Mouse (Mus musculus) hindbrain, postnatal 0 days (tissue): ENCODE results near the gene Hivep3. TPM values are rescaled to one million over a fixed set of nuclear protein-coding genes. Genes with fewer than 3 reads are reported as not detected.

Source experiments
- ATAC-seq: fragments of 200-750 bp; cut with Nextera tagmentation; 2 replicates; pipeline ENCODE4 v1.8.0; 2017; ENCODE audit warnings: mild to moderate bottlenecking, moderate TSS enrichment, moderate library complexity
- DNase-seq: peaks from one replicate; pipeline ENCODE4 v3.0.0-alpha.2; 2015; ENCODE audit warnings: low spot score
- H3K27ac ChIP-seq: fragments of 300-500 bp; sonication (generic); 2 replicates; pipeline ENCODE4 v1.5.1; 2014; ENCODE audit warnings: mild to moderate bottlenecking
- H3K27me3 ChIP-seq: fragments of 300-500 bp; sonication (generic); 2 replicates; pipeline ENCODE4 v1.6.1; 2014; ENCODE audit warnings: low read length, mixed read lengths; ENCODE audit not compliant: insufficient read depth
- H3K36me3 ChIP-seq: fragments of 300-500 bp; sonication (generic); 2 replicates; pipeline ENCODE4 v1.6.1; 2014; ENCODE audit warnings: low read length, mixed read lengths; ENCODE audit not compliant: insufficient read depth
- H3K4me1 ChIP-seq: fragments of 300-500 bp; sonication (generic); 2 replicates; pipeline ENCODE4 v1.6.1; 2014; ENCODE audit warnings: antibody characterized with exemption, low read length, mixed read lengths; ENCODE audit not compliant: insufficient read depth
- H3K4me2 ChIP-seq: fragments of 300-500 bp; sonication (generic); 2 replicates; pipeline ENCODE4 v1.6.1; 2014; ENCODE audit warnings: low read depth, mild to moderate bottlenecking, low read length, moderate library complexity, mixed read lengths
- H3K4me3 ChIP-seq: fragments of 300-500 bp; sonication (generic); 2 replicates; pipeline ENCODE4 v1.5.1; 2014; ENCODE audit warnings: low read length
- H3K9ac ChIP-seq: fragments of 300-500 bp; sonication (generic); replicated peaks from 2 replicates; pipeline ENCODE4 v1.6.1; 2014; ENCODE audit warnings: mild to moderate bottlenecking, low read length, moderate library complexity, mixed read lengths
- H3K9me3 ChIP-seq: fragments of 300-500 bp; sonication (generic); 2 replicates; pipeline ENCODE4 v1.6.1; 2016; ENCODE audit warnings: low read length, mixed read lengths
- CTCF ChIP-seq: IDR thresholded peaks from 2 replicates; pipeline ENCODE4 v1.5.1; 2016; ENCODE audit warnings: antibody characterized with exemption, control low read depth, low read depth
- WGBS: fragments of 180-500 bp; shearing (Covaris S2); extraction: QIAGEN DNeasy Blood & Tissue Kit; methylation state at CpG from one replicate; pipeline ENCODE4 v1.1.7; 2014; 5-methylcytosine and 5-hydroxymethylcytosine counted together
- polyA plus RNA-seq: library from polyadenylated mRNA; unstranded; fragments of >200 nt; fragmentation: Nextera tagmentation; extraction: Ambion mirVana; gene quantifications from 2 replicates; pipeline ENCODE4 v1.2.1, GENCODE M21; 2015
- total RNA-seq: library from RNA; depleted of rRNA; stranded (reverse); fragments of >200 nt; gene quantifications from 2 replicates; pipeline ENCODE4 v1.2.3, GENCODE M21; 2014

The Hivep3 gene
- total and polyA plus RNA-seq, 2 experiments from 2014 or later = 11.0 to 15.1 TPM

- no peak for DNase-seq
Observed at GRCm38 (mm10) chr4:119759574-119760233, 26.1 kb downstream of the Hivep3 start.

GRCm38 (mm10) chr4:119760820-119761219, 27.2 kb downstream of the Hivep3 start:
- ATAC-seq (no peak), DNase-seq (no peak)
- Histone ChIP-seq H3K9me3 (no peaks in the 10 kb centered on the region), H3K27me3 (no peaks in the 10 kb centered on the region), H3K4me2 (no peak overlapping the region), H3K4me1 (no peaks in the 10 kb centered on the region), H3K9ac (no peak overlapping the region), H3K4me3 (no peak overlapping the region), H3K27ac (no peak overlapping the region), H3K36me3 (no peaks in the 10 kb centered on the region)
- no peak for TF ChIP-seq CTCF
- WGBS = 79% methylated on average over 7 of the region's 7 CpGs

More at GRCm38 (mm10) chr4:119759574-119760233, 26.1 kb downstream of the Hivep3 start:
- TF ChIP-seq CTCF = no peak
- Histone ChIP-seq H3K36me3 (no peaks in the 10 kb centered on the region), H3K4me2 (no peak overlapping the region), H3K27ac (no peak overlapping the region), H3K4me1 (no peaks in the 10 kb centered on the region), H3K4me3 (no peak overlapping the region), H3K9me3 (0 out of 2 replicates have a peak, but pooled peaks cover 3% of the 10 kb centered on the region), H3K27me3 (no peaks in the 10 kb centered on the region), H3K9ac (no peak overlapping the region)
- 80% methylated on average over 4 of the region's 4 CpGs for WGBS
- ATAC-seq = no peak

DNA sequence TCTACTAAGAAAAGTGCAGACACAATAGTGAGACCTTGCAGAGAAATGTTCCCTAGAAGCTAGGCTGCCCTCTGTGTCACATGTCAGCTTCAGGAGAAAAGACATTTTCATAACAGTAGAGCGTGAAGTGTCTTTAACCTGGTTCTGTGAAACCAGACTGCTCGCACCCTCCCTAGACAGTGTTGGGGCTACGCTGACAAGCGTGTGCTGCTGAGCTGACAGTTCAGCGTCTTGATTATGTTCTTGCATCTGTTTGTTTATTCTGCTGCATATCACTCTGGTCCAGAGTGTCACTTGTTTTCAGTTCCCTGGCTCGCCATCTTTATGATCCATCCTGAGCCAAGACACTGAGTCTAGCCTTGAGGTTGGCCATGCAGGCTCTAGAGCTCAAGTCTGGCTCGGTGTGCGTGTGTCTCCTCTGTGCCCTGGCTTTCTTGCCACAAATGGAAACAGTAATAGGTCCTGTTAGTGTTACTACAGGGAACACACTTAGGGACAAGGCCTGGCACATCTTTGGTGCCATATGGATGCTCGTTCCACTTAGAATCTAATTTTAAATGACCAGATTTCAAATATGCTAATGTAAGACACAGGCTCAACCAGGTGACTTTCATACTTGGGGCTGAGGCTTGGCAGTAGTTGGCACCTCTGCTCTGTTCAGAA, 28.0 kb downstream of the Hivep3 start:
- no peak overlapping the region for H3K4me2 ChIP-seq
- no peak overlapping the region for H3K9ac ChIP-seq
- H3K27ac ChIP-seq = no peak overlapping the region
- WGBS = 69% methylated on average over 9 of the region's 9 CpGs
- H3K4me1 ChIP-seq = no peaks in the 10 kb centered on the region
- ATAC-seq (no peak), DNase-seq (no peak)
- H3K9me3 ChIP-seq = no peaks in the 10 kb centered on the region
- no peaks in the 10 kb centered on the region for H3K27me3 ChIP-seq
- TF ChIP-seq CTCF = no peak
- no peaks in the 10 kb centered on the region for H3K36me3 ChIP-seq
- H3K4me3 ChIP-seq = no peak overlapping the region

DNA sequence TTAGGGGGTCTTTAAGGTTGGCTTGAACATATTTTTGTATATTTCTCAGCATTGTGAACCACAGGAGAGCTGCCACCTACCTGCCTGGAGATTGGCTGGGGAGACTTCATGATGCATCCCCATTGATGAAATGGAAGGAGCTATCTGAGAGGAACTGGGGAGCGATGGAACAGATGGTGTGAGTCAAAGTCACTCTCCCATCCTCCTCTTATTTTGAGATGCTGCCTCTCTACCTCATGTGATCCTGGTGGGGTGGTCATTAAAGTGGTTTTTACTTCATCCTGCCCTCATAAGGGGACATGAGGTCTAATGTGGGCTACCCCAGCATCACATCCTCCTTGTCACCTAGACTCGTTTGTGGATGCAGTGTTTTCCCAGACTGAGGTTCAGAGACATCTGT, 28.6 kb downstream of the Hivep3 start:
- H3K27me3 ChIP-seq = no peaks in the 10 kb centered on the region
- H3K9ac ChIP-seq = no peak overlapping the region
- no peaks in the 10 kb centered on the region for H3K36me3 ChIP-seq
- 77% methylated on average over 2 of the region's 2 CpGs for WGBS
- no peak overlapping the region for H3K4me2 ChIP-seq
- ATAC-seq (no peak), DNase-seq (no peak)
- TF ChIP-seq CTCF = no peak
- H3K4me3 ChIP-seq = no peak overlapping the region
- H3K27ac ChIP-seq = no peak overlapping the region
- H3K9me3 ChIP-seq = no peaks in the 10 kb centered on the region
- H3K4me1 ChIP-seq = no peaks in the 10 kb centered on the region

DNA sequence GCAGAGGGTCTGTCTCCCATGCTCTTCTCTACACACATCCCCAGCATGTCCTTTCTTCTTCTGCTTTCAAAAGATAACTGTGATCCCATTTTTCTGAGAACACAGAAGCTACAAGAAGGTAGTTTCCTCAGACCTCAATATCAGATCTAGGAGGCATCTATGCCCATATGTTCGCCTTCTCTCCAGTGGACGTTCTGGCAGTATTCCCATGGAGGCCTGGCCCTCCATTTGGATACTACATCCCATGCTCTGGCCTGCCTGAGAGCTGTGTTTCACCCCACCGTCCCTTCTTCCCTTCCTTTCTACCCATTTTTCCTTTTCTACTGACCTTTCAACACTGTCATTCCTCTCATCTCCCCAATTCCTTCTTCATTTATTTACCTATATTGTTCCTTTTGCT, 34.5 kb downstream of the Hivep3 start:
- H3K4me1 ChIP-seq = no peaks in the 10 kb centered on the region

GRCm38 (mm10) chr4:119775913-119776312, 42.3 kb downstream of the Hivep3 start:
- no peak for TF ChIP-seq CTCF
- no peaks in the 10 kb centered on the region for H3K27me3 ChIP-seq
- no peaks in the 10 kb centered on the region for H3K36me3 ChIP-seq
- H3K9me3 ChIP-seq = no peaks in the 10 kb centered on the region
- ATAC-seq (no peak), DNase-seq (no peak)
- H3K4me2 ChIP-seq = no peak overlapping the region
- 60% methylated on average over 3 of the region's 3 CpGs for WGBS
- H3K27ac ChIP-seq = no peak overlapping the region
- no peak overlapping the region for H3K4me3 ChIP-seq
- H3K9ac ChIP-seq = no peak overlapping the region
- H3K4me1 ChIP-seq = no peaks in the 10 kb centered on the region

More for the DNA sequence above, 34.5 kb downstream of the Hivep3 start:
- Histone ChIP-seq H3K36me3 (no peaks in the 10 kb centered on the region), H3K9me3 (no peaks in the 10 kb centered on the region), H3K9ac (no peak overlapping the region), H3K27me3 (no peaks in the 10 kb centered on the region), H3K27ac (no peak overlapping the region), H3K4me2 (no peak overlapping the region), H3K4me3 (no peak overlapping the region)
- no peak for DNase-seq
- no peak for ATAC-seq
- WGBS = 83% methylated on average over 3 of the region's 3 CpGs
- TF ChIP-seq CTCF = no peak

GRCm38 (mm10) chr4:119777146-119777545, 43.6 kb downstream of the Hivep3 start:
- H3K9me3 ChIP-seq = no peaks in the 10 kb centered on the region
- no peaks in the 10 kb centered on the region for H3K27me3 ChIP-seq
- WGBS = 91% methylated on average over 3 of the region's 3 CpGs
- H3K36me3 ChIP-seq = no peaks in the 10 kb centered on the region
- DNase-seq (no peak), ATAC-seq (no peak)
- H3K4me1 ChIP-seq = no peaks in the 10 kb centered on the region
- H3K27ac ChIP-seq = no peak overlapping the region
- H3K4me3 ChIP-seq = no peak overlapping the region
- H3K9ac ChIP-seq = no peak overlapping the region
- TF ChIP-seq CTCF = no peak
- H3K4me2 ChIP-seq = no peak overlapping the region
